Mouse (Mus musculus) c-Kit-positive CD71-positive TER-119-positive erythroid progenitor cells, embryonic 14.5 days (primary cell): ENCODE data around the gene Tnxb.

Experiments used
- DNase-seq: peaks from one replicate; pipeline ENCODE4 v3.0.0-alpha.2; 2013; ENCODE audit warnings: low spot score

Tnxb gene

DNA sequence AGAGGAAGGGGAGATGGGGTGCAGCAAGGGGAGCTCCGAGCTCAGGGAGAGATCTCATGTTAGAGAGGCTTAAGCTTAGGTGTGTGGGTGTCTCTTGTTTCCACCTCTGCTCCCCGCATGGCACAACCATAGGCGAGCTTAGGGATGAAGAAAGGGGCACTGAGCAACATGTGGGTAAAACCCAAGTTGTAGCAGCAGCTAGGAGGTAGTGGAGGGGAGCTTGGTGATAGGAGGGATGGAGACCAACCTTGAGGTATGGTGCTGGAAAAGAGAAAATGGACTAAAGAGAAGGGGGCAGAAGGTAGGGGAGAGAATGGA is 10.5 kb upstream of the Tnxb start:
- no peak for DNase-seq

DNA sequence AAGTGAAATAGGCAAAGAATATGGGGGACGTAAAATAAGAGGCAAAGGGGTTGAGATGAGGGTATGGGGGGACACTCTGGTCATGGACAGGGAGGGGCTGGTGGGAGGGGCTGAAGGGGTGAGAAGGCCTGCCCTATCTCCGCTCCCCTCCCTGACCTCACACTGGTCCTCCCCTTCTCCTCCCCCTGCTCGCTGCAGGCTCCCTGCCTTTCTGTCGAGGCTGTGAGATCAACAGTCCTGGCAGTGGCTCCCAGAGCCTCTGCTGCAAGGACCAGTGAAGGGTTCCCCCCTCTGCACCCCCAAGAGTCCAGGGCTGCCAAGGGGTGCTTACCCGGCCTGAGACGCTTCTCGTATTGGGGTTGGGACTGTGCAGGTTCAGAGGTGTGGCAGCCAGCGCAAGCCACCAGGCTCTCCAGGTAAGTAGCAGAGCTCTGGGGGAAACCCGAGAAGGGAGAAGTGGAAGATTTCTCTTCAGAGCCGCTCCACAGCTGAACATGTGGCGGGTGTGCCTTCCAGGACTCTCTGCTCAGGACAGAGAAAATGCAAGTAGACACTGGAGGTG is 10.0 kb upstream of the Tnxb start:
- no peak for DNase-seq

DNA sequence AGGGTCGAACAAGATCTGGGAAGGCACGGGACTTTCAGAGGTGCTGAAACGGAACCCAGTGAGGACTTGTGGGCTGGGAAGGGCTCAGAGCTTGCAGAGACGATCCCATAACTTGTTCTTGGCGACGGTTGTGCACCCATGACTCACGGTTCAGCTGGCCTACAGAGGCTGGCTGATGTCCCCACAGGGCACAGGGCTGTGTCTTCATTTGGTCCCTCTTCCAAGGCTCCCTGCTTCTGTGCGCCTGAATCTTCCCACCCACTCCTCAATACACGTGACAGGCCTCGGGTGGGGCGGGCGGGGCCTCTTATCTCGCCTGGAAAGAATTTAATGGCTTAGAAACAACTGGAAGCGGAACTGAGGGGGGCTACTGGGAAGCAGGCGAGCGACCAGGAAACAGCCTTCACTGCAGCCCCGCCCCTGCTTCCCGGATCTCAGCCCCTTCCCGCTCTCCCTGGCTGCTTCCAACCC is 9.2 kb upstream of the Tnxb start:
- DNase-seq: no peak

DNA sequence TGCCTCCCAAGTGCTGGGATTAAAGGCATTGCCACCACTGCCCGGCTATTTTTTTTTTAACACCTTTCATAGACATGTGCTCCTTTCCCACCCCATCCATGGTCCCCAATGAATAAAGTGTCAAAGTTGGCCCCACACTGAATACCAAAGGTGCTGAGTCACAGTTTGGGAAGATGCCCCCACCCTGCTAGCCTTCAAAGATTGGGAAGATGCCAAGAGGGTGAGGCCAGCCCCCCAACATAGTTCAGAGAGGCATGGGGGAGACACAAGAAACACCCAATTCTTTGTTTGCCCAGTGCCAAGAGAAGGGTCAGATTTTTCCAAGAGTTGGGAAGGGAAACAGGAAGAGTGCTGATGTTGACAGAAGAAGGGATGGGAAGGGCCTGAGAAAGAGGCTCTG is 7.9 kb upstream of the Tnxb start:
- no peak for DNase-seq

DNA sequence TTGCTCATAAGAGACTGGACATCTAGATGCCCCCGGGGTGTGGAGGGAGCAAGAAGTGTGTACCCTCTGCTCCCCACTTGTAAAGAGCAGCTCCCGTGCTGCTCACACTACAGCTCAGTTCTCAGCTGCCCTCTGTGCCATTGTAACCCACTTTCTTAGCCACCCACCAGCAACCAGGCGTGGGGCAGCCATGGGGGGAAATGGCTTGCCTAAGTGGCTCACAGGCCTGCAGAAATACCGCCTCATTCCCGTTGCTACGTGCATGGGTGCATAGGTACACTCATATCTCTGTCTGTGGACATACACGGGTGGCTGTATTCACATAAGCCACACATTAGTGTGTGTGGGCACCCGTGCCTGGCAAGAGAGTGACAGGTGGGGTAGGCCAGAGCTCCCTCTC is 7.4 kb upstream of the Tnxb start:
- DNase-seq: no peak

DNA sequence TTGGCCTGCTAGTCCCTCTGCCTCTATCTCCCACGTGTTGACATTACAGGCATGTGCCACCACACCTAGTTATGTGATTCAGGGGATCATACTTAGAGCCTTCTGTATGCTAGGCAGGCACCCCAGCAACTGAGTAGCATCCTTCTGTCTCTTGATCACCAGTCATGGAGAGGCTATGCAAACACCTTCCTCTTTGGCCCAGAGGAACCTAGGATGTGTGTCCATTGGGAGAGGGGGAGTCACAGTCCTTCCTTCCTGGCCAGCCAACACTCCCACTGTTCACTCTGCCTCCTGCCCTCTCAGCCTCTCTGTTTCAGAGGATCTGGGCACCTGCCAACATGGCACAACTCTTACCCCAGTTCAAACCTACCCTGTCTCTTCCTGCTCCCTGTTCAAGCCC is 6.8 kb upstream of the Tnxb start:
- DNase-seq: no peak

DNA sequence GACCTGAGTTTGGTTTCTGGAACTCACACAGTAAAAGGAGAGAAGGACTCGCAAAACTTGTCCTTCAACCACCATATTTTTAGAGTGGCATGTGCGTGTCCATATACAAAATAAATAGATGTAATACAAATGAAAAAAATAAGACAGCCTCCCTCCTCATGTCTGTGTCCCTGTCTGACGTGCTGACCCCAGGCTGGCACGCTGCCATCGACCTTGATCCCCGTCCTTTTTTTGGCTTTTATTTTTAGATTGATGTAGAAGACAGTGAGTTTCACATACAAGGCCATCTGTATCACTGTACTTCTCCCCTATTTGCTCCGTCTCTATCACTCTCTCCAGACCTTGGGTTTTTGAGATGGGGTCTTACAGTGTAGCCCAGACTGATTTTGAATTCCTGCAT is 5.9 kb upstream of the Tnxb start:
- no peak for DNase-seq

DNA sequence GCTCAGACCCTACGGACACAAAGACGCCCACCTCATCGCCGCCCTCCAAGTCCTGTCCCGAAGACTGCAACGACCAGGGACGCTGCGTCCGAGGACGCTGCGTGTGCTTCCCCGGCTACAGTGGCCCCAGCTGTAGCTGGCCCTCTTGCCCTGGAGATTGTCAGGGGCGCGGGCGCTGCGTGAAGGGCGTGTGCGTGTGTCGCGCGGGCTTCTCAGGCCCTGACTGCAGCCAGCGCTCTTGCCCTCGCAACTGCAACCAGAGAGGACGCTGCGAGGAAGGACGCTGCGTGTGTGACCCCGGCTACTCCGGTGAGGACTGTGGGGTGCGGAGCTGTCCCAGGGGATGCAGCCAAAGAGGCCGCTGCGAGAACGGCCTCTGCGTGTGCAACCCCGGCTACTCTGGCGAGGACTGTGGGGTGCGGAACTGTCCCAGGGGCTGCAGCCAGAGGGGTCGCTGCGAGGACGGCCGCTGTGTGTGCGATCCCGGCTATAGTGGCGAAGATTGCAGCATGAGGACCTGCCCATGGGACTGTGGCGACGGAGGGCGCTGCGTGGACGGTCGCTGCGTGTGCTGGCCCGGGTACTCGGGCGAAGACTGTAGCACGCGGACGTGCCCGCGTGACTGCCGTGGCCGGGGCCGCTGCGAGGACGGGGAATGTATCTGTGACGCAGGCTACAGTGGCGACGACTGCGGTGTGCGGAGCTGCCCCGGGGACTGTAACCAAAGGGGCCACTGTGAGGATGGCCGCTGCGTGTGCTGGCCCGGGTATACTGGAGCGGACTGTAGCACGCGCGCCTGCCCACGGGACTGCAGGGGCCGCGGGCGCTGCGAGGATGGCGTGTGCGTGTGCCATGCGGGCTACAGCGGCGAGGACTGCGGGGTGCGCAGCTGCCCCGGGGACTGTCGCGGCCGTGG is 1.1 kb downstream of the Tnxb start:
- DNase-seq: no peak

DNA sequence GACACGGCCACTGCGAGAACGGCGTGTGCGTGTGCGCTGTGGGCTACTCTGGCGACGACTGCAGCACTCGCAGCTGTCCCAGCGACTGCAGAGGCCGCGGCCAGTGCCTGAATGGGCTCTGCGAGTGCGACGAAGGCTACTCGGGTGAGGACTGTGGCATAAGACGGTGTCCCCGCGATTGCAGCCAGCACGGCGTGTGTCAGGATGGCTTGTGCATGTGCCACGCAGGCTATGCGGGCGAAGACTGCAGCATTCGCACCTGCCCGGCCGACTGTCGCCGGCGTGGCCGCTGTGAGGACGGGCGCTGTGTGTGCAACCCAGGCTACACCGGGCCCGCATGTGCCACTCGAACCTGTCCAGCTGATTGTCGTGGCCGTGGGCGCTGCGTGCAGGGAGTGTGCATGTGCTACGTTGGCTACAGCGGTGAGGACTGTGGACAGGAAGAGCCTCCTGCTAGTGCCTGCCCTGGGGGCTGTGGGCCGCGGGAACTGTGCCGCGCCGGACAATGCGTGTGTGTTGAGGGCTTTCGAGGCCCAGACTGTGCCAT is 2.0 kb downstream of the Tnxb start:
- DNase-seq: no peak

DNA sequence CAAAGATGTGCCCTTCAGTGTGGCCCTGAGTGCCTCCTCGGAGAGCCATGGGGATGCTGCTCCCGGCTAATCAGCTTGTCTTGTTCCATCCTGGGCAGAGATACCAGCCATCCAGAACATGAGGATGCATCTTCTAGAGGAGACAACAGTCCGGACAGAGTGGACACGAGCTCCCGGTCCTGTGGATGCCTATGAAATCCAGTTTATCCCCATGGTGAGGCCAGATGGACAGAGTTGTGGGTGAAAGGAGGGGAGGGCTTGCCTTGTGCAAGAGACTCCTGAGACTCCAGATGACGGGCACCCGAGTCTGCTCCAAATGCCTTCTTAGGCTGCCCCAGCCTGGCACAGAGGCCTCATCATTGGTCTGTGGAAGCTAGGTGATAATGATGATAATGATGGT is 2.8 kb downstream of the Tnxb start:
- no peak for DNase-seq

DNA sequence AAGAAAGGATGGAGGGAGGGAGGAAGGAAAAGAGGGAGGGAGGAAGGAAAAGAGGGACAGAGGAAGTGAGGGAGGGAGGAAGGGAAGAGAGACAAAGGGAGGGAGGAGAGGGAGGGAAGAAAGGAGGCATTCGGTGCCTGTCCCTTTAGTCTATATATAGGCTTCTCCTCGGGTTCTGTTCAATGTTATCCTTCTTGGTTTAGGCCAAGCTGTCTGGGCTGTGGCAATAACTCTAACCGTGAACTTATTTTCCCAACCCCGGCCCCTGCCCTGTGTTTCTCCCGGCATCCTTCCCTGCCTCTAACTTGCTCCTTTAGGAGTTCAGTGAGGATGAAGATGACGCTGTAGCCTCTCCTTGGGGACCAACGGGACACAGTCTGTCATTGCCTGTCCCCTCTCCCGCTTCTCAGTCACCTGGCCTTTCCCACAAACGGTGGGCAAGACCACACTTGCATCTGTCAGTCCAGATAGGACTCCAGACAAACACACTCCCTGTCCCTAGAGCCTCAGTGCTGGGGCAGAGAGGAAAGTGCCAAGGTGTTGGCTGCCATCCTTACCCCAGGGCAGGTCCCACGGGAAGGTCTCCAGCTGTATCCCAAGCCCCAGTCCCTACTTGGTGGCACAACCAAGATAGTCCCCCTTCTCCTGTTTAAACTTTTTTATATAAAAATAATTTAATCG is 4.3 kb downstream of the Tnxb start:
- DNase-seq: no peak

DNA sequence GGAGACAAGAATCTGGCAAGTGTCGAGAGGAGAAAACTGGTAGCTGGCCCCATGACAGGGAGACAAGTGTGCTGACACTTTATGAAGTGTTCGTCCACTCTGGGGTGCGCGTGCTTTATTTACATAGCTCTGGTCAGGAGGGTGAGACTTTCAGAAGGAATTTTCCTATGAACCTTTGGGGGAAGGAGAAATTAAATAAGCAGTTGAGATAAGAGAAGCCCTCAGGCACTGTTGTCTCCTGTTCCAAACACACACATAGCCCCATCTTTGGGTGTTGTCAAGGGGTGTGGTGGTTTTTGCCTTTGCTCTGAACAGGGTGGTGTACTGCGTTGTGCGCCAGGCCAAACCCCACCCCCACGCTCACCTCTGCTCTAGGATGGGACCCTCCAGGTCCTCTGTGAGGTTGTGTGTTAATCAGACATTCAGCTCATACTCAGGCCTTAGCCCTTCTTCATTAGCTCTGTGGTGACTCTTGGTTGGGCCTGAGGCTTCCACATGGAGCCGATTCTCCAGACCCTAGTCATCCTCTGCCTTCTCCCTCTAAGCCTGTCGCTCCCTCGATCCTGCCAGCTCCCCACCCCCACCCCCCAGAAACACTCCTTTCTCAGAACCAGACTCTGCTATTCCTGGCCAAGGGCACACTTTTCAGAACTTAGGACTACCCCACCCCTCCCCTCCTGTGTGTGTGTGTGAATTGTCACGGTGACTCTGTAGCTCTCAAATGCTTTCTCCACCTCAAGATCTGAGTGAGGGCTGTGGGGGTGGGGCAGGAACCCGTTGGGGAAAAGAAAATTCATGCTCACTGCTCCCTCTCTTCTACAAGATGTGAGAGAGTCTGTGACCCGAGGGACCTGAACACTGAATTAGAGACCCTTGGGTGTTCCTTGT is 5.1 kb downstream of the Tnxb start:
- DNase-seq: no peak

DNA sequence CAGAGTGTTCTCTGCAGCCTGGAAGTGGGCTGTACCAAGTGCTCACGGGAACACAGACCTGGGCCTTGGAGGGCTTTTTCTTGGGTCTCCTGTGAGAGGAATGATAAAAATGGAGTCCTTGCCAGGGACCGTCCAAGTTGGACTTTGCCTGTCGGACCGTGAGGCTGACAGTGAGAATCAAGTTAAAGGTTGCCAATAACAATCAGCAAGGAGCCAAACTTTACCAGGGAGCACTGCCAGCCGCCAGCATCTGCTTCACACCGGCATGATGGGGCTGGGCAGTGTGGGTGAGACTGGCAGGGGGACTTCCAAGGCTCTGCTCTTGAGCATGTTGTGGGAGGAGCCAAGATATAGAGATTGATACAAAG is 5.7 kb downstream of the Tnxb start:
- no peak for DNase-seq

DNA sequence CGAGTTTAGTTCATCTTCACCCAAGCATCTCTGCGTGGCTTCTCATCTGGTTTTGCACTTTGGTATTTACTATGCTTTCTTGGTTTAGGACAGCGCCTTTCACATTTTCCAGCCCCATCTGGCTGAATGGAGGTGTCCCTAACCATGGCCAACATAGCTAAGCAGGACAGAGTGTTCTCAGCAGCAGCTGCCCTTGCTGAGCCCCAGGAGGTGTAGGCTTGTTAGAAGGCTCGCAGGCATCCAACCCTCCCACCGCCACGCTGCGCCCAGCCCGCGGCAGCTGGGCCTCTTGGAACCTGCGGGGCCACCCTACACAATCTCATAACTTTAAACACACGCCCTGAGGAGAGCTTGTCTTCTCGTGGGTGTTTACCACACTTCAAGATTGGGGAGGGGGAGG is 6.3 kb downstream of the Tnxb start:
- DNase-seq: no peak

DNA sequence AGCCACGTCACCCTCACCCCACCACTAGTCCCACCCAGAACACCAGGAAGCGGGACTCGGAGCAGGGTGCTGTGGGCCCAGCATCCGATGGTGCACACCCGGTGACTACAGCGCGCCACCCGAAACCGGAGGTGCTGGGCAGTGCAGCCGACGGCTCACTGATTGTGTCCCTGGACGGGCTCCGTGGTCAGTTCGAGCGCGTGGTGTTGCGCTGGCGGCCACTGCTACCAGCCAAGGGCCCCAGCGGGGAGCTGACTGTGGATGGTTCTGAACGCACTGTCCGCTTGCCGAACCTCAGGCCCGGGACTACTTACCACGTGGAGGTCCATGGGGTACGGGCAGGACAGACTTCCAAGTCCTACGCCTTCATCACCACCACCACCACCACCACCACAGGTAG is 9.9 kb downstream of the Tnxb start:
- DNase-seq: no peak

DNA sequence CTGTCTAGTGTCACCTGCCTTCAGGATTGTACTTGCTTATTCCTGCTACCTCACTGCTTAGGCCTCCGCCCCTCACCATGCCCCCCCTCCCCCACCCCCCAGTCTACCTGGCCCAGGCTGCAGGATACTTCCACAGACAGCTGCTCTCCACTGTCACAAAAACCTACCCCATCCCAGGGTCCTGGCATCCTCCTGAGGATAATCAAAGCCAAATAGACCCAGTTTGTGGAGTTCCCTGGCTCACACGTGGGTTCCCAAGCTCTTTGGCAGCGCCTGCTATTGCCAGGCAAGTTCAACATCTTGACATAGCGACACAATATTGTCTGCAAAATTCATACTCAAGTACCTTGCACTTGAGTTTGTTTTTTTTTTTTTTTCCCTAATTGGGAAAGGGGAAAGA is 10.3 kb downstream of the Tnxb start:
- no peak for DNase-seq

DNA sequence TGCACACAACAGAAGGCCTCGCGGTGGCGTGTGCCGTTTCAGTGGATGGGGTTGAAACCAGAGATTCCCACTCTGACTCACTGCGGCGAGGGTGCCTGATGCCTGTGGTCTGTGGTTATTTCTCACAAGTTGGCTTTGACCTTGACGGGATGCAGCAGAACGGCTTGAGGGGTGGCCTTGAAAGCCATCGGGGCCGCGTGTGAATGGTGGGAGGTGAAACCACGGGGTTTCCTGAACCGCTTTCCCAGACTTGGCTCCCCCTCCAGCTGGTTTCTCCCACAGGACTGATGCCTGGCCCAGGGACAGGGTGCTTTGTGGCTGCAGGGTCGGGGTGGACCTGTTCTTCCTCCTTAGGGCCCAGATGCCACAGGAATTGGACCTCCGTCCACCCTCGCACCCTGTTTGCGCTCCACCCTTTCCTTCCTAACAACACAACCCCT is 10.8 kb downstream of the Tnxb start:
- no peak for DNase-seq

DNA sequence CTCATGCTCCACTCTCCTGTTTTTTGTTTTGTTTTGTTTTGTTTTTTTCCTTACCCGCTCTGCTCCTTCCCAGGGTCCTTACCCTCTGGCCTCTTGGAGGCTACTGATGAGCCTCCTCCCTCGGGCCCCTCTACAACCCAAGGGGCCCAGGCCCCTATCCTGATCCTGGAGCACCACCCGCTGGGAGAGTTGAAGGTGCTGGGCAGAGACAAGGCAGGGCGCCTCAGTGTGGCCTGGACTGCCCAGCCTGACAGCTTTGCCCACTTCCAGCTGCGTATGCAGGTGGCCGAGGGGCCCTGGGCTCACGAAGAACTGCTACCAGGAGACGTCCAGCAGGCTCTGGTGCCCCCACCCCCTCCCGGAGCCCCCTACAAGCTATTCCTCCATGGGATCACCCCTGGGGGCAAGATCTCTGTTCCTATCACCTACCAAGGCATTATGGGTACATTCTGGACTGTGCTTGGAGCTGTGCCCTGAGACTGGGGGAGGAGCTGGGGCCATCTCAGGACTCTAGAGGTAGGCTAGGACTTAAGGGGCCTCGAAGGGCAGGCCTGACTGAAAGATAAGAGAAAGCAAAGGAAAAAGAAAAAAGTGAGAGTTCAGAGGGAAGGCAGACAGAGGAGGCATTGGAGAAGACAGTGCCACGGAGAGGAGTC is 11.7 kb downstream of the Tnxb start:
- no peak for DNase-seq

DNA sequence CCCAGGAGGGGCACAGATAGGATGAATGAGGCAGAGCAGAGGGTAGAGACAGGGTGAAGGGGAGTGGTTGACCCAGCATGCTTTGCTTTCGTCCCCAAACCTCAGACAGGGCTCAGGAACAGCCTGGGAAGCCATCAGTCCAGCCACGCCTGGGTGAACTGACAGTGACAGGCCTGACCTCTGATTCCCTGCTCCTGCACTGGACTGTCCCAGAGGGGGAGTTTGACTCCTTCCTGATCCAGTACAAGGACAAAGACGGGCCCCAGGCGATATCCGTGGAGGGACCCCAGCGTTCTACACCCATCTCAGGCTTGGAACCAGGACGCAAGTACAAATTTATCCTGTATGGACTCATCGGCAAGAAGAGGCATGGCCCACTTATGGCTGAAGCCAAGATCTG is 12.8 kb downstream of the Tnxb start:
- no peak for DNase-seq

DNA sequence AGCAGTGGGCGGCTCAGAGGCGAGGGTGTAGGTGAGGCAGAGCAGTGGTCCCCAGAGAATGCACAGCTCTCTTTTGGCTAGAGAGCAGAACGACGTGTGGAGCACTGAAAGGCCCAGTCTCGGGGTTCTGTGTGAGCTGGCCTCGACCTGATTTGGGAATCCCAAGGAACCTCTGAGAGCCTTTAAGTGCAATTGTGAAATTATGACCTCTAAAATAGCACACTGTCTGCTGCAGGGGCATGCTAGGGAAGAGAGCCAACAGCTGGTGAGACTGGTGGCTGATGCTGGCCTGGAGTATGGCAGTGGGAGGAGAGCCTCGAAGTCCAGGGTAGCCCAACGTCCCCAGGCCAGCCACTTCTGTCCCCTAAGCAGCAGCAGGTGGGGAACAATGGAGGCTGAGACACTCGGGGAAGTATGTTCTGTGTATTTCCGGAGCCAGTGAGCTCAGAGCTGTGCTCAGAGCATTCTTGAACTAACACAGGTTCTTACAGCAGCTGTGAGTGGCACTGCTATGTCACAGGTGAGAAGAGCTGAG is 13.4 kb downstream of the Tnxb start:
- no peak for DNase-seq

DNA sequence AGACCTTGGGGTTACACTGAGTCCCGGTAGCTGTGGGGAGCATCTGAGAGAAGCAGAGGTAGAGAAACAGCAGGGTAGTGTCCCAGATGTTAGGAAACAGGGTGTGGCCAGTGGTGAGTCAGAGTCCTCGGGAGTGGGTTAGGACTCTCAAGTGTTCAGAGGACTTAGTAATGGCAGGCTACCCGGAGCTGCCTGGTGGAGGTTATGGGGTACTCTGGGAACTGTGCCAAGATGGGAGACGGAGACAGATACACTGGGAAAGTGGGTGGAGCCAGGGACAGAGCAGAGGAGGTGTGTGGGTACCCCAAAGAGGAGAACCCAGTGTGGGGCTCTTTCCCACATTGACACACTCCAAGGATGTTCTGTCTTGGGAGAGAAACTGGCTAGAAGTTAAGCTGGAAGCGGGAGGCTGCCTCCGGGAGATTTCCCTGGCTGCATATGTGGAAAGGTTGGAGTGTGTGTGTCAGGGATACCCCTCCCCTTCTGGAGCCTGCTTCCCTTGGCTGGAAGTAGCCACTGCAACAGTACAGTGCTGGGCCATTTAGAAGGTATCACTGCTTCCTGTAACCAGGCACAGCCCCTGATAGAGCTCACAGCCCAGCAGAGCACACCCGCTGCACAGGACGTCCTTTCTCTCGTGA is 14.0 kb downstream of the Tnxb start:
- no peak for DNase-seq
